Mouse (Mus musculus) liver, postnatal 0 days (tissue): ENCODE data around the gene Sertad4.

Experiments
- CTCF ChIP-seq: sonication (generic); IDR thresholded peaks from 2 replicates; pipeline ENCODE4 v1.5.1; 2016; ENCODE audit warnings: antibody characterized with exemption, low read depth
- EP300 ChIP-seq: IDR thresholded peaks from 2 replicates; pipeline ENCODE4 v1.6.1; 2016; ENCODE audit warnings: antibody characterized with exemption, low read depth, mild to moderate bottlenecking

- TF ChIP-seq CTCF: no peak
- TF ChIP-seq EP300: no peak
These were observed 4.4 kb downstream of the Sertad4 start for GRCm38 (mm10) chr1:192851126-192851525.
